Mouse (Mus musculus): ENCODE measurements at regions not wholly inside any gene's neighbourhood (a gene's known extent, or its start where the extent isn't known, plus 50 kb on each side); places are given as distances from the start of the nearest gene placed in this dataset.

DNA sequence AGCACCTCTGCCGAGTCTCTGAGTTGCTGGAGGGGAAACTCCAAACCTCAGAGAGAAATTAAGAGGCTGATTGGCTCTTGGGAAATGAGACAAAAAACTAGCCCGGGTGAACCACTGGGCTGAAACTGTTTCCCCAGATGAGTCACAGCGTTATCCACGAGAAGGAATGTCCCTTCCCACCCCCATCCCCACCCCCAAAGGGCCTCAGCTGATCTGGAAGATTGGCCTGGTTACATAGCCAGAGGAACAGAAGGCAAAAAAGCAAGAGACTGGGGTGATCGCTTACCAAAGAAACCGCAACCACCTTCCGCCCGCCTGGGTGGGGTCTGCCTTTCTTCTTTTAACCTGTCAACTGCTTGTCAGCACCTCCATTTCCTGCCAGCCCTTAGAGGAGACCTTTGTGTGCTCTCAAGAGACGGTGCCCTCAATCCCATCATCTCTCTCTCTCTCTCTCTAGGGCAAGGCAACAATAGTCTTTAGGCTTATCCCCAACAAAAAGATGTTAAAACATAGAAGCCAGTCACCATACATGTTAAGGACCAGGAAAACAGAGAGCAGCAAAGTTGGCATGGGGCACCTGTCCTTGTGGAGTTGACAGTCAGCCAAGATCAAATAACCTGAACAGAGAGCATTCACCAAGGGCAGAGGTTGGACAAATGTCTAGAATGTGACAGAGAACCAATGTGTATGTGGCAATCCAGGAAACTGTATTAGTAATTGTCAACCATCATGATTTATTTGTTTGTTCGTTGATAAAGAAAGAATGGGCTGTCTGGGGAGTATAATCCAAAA is 244.4 kb downstream of the Rplp1 start:
- TF ChIP-seq CTCF (IDR thresholded peaks at IDR 0.05; ENCODE audit: low read depth): no peak
- TF ChIP-seq EP300 (optimal IDR thresholded peaks at IDR 0.05): no peak
- Histone ChIP-seq H3K27ac (replicated peaks) (peak overlapping the region; percentile 25), H3K9me3 (ENCODE audit: control insufficient read depth, low read length) (no peaks in the 10 kb centered on the region), H3K36me3 (ENCODE audit: control insufficient read depth, insufficient read depth, low read length) (no peaks in the 10 kb centered on the region), H3K9ac (ENCODE audit: low read length) (no peak overlapping the region), H3K4me1 (replicated peaks; ENCODE audit: control insufficient read depth, insufficient read depth) (no peaks in the 10 kb centered on the region), H3K27me3 (ENCODE audit: control insufficient read depth, insufficient read depth, low read length) (no peaks in the 10 kb centered on the region), H3K4me3 (ENCODE audit: low read depth, low read length) (no peak overlapping the region), H3K4me2 (replicated peaks; ENCODE audit: low read depth) (no peak overlapping the region)
- DNase-seq (ENCODE audit: low spot score): peak; percentile 24
- WGBS: 29% methylated on average over 10 of the region's 10 CpGs
- ATAC-seq (ENCODE audit: low FRiP score, low TSS enrichment): peak; percentile 48; the same call in 1 of the 2 replicates

DNA sequence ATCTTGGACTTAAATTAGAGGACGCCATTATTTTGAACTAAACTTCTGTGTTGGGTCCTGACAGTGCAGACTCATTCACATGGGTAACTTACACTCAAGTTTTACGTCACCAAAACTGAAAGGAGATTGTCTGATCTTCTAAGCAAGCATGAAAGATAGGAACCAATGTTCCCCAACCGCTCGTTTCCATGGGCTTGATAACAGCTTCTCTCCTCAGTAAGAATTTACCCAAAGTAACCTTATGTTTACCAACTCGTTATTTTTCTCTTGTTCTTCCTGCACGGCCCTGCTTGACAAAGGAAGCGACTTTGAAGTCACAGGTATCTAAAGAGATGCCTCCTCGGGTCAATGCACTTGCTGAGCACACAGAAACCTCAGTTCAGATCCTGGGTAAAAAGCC is 245.6 kb downstream of the Rplp1 start:
- Histone ChIP-seq H3K4me1 (replicated peaks; ENCODE audit: control insufficient read depth, insufficient read depth) (no peaks in the 10 kb centered on the region), H3K36me3 (ENCODE audit: control insufficient read depth, insufficient read depth, low read length) (no peaks in the 10 kb centered on the region), H3K27me3 (ENCODE audit: control insufficient read depth, insufficient read depth, low read length) (no peaks in the 10 kb centered on the region), H3K4me2 (replicated peaks; ENCODE audit: low read depth) (no peak overlapping the region), H3K9ac (ENCODE audit: low read length) (no peak overlapping the region), H3K27ac (replicated peaks) (no peak overlapping the region), H3K4me3 (ENCODE audit: low read depth, low read length) (no peak overlapping the region), H3K9me3 (ENCODE audit: control insufficient read depth, low read length) (no peaks in the 10 kb centered on the region)
- ATAC-seq (ENCODE audit: low FRiP score, low TSS enrichment) (no peak), DNase-seq (ENCODE audit: low spot score) (no peak)
- 67% methylated on average over 8 of the region's 8 CpGs for WGBS
- TF ChIP-seq EP300 (optimal IDR thresholded peaks at IDR 0.05): no peak

DNA sequence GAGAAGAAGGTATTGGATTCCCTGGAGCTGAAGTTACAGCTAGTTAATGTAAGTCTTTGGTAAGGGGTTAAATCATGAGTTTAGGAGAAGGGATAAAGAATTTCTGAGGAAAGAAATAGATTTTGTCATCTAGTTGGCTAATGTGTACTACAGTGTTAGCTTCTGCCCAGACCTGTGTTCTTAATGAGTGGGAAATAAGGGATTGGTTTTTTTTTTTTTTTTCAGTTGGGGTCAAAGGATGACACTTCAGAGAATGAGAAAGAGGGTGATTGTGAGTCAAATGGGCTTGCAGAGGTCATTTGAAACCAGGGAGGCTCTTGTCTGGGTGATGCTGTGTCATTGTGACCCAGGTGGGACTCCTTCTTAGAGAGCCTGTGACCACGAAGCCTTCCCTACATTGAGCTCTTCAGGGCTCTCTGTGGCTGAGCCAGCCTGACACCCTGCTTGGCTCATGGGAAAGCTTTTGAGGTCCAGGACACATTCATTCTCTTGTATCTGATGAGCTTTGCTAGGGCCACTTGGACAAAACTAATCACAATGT is 246.1 kb downstream of the Rplp1 start:
- no peak for ATAC-seq (ENCODE audit: low FRiP score, low TSS enrichment)

DNA sequence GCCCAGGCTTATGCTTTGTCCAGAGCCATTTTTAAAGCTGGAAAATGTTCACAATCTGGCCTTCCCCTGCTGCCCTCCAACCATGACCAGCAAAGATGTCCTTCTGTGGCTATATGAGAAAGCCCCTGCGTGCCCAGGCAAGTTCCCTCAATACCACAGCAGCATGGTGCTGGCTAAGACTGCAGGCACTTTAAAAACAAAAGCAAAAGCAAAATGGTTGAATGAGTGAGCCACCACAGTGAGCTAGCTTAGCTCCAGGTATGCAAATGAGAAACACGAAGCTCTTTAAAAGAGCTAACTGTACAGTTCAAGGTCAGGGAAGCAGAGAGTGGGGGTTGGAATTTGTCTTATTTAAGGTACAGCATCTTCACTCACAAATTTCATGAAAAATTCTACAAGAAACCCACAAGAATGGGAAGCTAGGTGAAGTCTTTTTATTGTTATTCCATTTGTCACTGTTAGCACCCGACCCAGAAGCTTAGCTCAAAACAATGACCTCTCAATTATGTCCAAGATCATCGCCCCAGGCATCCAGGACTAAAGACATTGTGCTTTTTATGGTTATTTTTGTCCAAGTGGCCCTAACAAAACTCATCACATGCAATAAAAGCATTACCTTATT is 246.8 kb downstream of the Rplp1 start:
- WGBS: 69% methylated on average over 4 of the region's 4 CpGs
- ATAC-seq (ENCODE audit: low FRiP score, low TSS enrichment): no peak
- H3K9me3 ChIP-seq (ENCODE audit: control insufficient read depth, low read length): no peaks in the 10 kb centered on the region
- no peak overlapping the region for H3K27ac ChIP-seq (replicated peaks)
- H3K9ac ChIP-seq (ENCODE audit: low read length): no peak overlapping the region
- no peaks in the 10 kb centered on the region for H3K36me3 ChIP-seq (ENCODE audit: control insufficient read depth, insufficient read depth, low read length)
- H3K4me1 ChIP-seq (replicated peaks; ENCODE audit: control insufficient read depth, insufficient read depth): no peaks in the 10 kb centered on the region
- TF ChIP-seq CTCF (IDR thresholded peaks at IDR 0.05; ENCODE audit: low read depth) (no peak), EP300 (optimal IDR thresholded peaks at IDR 0.05) (no peak)
- H3K4me3 ChIP-seq (ENCODE audit: low read depth, low read length): no peak overlapping the region
- H3K4me2 ChIP-seq (replicated peaks; ENCODE audit: low read depth): no peak overlapping the region
- DNase-seq (ENCODE audit: low spot score): no peak
- no peaks in the 10 kb centered on the region for H3K27me3 ChIP-seq (ENCODE audit: control insufficient read depth, insufficient read depth, low read length)

More for the DNA sequence above, 246.1 kb downstream of the Rplp1 start:
- H3K4me2 ChIP-seq (replicated peaks; ENCODE audit: low read depth): no peak overlapping the region
- H3K36me3 ChIP-seq (ENCODE audit: control insufficient read depth, insufficient read depth, low read length): no peaks in the 10 kb centered on the region
- no peak overlapping the region for H3K27ac ChIP-seq (replicated peaks)
- TF ChIP-seq EP300 (optimal IDR thresholded peaks at IDR 0.05) (no peak), CTCF (IDR thresholded peaks at IDR 0.05; ENCODE audit: low read depth) (no peak)
- H3K27me3 ChIP-seq (ENCODE audit: control insufficient read depth, insufficient read depth, low read length): no peaks in the 10 kb centered on the region
- WGBS: 88% methylated on average over 1 of the region's 1 CpGs
- no peaks in the 10 kb centered on the region for H3K4me1 ChIP-seq (replicated peaks; ENCODE audit: control insufficient read depth, insufficient read depth)
- no peak for DNase-seq (ENCODE audit: low spot score)
- H3K4me3 ChIP-seq (ENCODE audit: low read depth, low read length): no peak overlapping the region
- no peak overlapping the region for H3K9ac ChIP-seq (ENCODE audit: low read length)
- H3K9me3 ChIP-seq (ENCODE audit: control insufficient read depth, low read length): no peaks in the 10 kb centered on the region

DNA sequence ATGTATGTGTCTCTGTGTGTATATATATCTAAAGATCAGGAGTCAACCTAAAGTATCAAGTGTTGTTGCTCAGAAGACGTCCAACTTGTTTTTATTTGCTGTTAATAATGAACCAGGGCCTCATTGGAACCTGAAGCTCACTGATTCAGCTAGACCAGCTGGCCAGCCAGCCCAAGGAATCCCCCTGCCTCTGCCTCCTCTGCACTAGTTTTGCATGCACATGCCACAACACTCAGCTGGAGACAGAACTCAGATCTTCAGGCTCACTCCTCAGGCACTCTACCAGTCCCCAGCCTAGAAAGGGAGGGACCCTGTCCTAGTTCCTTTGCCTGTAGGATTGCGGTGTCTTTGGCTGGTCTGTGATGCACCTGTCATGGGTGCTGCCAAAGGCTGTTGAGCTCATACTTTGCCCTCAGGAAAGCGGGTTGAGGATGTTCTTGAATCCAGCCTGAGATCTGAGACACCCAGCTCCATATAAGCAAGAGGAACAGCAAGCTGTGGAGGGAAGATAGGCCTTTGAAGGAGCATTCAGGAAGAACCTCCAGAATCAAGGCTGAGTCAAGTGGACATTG is 247.5 kb downstream of the Rplp1 start:
- Histone ChIP-seq H3K9ac (ENCODE audit: low read length) (no peak overlapping the region), H3K4me1 (replicated peaks; ENCODE audit: control insufficient read depth, insufficient read depth) (no peaks in the 10 kb centered on the region), H3K36me3 (ENCODE audit: control insufficient read depth, insufficient read depth, low read length) (no peaks in the 10 kb centered on the region), H3K9me3 (ENCODE audit: control insufficient read depth, low read length) (no peaks in the 10 kb centered on the region), H3K4me2 (replicated peaks; ENCODE audit: low read depth) (no peak overlapping the region), H3K27ac (replicated peaks) (no peak overlapping the region), H3K4me3 (ENCODE audit: low read depth, low read length) (no peak overlapping the region), H3K27me3 (ENCODE audit: control insufficient read depth, insufficient read depth, low read length) (no peaks in the 10 kb centered on the region)
- TF ChIP-seq EP300 (optimal IDR thresholded peaks at IDR 0.05) (no peak), CTCF (IDR thresholded peaks at IDR 0.05; ENCODE audit: low read depth) (no peak)
- 88% methylated on average over 3 of the region's 3 CpGs for WGBS
- DNase-seq (ENCODE audit: low spot score): no peak
- no peak for ATAC-seq (ENCODE audit: low FRiP score, low TSS enrichment)

DNA sequence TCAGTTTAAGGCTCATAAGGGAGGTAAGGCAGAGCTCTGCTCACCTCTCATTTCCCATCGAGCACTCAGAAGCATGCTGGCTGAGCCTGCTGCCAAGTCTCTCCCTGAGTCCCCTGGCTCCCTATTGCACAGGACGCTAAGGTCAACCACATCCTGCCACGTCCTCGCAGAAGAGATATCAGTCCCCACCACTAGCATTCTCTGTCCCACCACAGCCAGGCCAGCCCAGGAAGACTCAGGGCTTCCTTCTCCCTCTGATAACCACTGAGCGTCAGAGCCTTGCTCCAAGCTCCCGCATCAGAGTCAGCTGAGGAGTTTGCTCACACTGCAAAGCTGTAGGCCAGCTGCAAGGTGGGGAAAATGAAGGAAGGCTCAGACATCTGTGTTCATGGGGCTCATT is 248.2 kb downstream of the Rplp1 start:
- ATAC-seq (ENCODE audit: low FRiP score, low TSS enrichment) (no peak), DNase-seq (ENCODE audit: low spot score) (no peak)
- Histone ChIP-seq H3K9me3 (ENCODE audit: control insufficient read depth, low read length) (no peaks in the 10 kb centered on the region), H3K36me3 (ENCODE audit: control insufficient read depth, insufficient read depth, low read length) (no peaks in the 10 kb centered on the region), H3K4me1 (replicated peaks; ENCODE audit: control insufficient read depth, insufficient read depth) (no peaks in the 10 kb centered on the region), H3K4me3 (ENCODE audit: low read depth, low read length) (no peak overlapping the region), H3K27ac (replicated peaks) (no peak overlapping the region), H3K9ac (ENCODE audit: low read length) (no peak overlapping the region), H3K27me3 (ENCODE audit: control insufficient read depth, insufficient read depth, low read length) (no peaks in the 10 kb centered on the region), H3K4me2 (replicated peaks; ENCODE audit: low read depth) (no peak overlapping the region)
- WGBS: 72% methylated on average over 6 of the region's 6 CpGs
- TF ChIP-seq EP300 (optimal IDR thresholded peaks at IDR 0.05): no peak
- TF ChIP-seq CTCF (IDR thresholded peaks at IDR 0.05; ENCODE audit: low read depth): no peak

All from stomach, postnatal 0 days (tissue).